Mouse (Mus musculus): ENCODE data around the gene Sec22b. TPM values are rescaled to one million over a fixed set of nuclear protein-coding genes. Genes with fewer than 3 reads are reported as not detected.
A peak's percentile ranks its signal among the peaks of the same experiment; 100 is the strongest.

The Sec22b gene
- polyA plus RNA-seq, 1 experiment from 2014 or later = 97.5 TPM

DNA sequence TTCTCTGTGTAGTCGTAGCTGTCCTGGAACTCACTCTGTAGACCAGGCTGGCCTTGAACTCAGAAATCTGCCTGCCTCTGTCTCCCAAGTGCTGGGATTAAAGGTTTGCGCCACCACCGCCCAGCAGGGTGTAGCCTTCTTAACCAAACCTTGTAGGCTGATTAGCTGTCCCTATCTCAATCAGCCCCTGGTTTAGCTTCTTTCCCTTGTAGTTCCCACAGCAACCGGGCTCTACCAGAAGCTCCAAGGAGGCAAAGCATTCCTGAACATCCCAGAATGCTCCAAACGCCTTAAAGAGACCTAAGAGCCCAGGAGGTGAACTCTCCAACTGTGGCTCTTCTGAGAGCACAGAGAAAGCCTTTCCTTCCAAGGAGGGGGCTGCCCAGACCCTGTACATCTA, 32.3 kb upstream of the Sec22b start:
- Histone ChIP-seq H3K4me1 (ENCODE audit: control insufficient read depth, insufficient read depth, low read depth, low read length) (peaks cover 8% of the 10 kb centered on the region), H3K27ac (ENCODE audit: low read depth, low read length) (no peak overlapping the region), H3K36me3 (ENCODE audit: control insufficient read depth, insufficient read depth, low read length) (no peaks in the 10 kb centered on the region), H3K4me3 (ENCODE audit: low read length) (no peak overlapping the region), H3K9ac (ENCODE audit: low read depth, low read length) (no peak overlapping the region), H3K4me2 (ENCODE audit: low read length) (peak overlapping the region; percentile 98; the same call in 1 of the 2 replicates), H3K27me3 (replicated peaks; ENCODE audit: control insufficient read depth, insufficient read depth, low read length) (no peaks in the 10 kb centered on the region), H3K9me3 (ENCODE audit: control insufficient read depth, low read length) (no peaks in the 10 kb centered on the region)
- no peak for ATAC-seq
- WGBS = 53% methylated on average over 5 of the region's 5 CpGs

GRCm38 (mm10) chr3:97869730-97870129, 31.3 kb upstream of the Sec22b start:
- H3K4me3 ChIP-seq (ENCODE audit: low read length) = no peak overlapping the region
- H3K36me3 ChIP-seq (ENCODE audit: control insufficient read depth, insufficient read depth, low read length) = no peaks in the 10 kb centered on the region
- no peak for ATAC-seq
- no peak overlapping the region for H3K27ac ChIP-seq (ENCODE audit: low read depth, low read length)
- H3K9ac ChIP-seq (ENCODE audit: low read depth, low read length) = no peak overlapping the region
- 78% methylated on average over 4 of the region's 4 CpGs for WGBS
- no peaks in the 10 kb centered on the region for H3K9me3 ChIP-seq (ENCODE audit: control insufficient read depth, low read length)
- H3K27me3 ChIP-seq (replicated peaks; ENCODE audit: control insufficient read depth, insufficient read depth, low read length) = no peaks in the 10 kb centered on the region
- H3K4me1 ChIP-seq (ENCODE audit: control insufficient read depth, insufficient read depth, low read depth, low read length) = peaks cover 8% of the 10 kb centered on the region
- H3K4me2 ChIP-seq (ENCODE audit: low read length) = no peak overlapping the region

DNA sequence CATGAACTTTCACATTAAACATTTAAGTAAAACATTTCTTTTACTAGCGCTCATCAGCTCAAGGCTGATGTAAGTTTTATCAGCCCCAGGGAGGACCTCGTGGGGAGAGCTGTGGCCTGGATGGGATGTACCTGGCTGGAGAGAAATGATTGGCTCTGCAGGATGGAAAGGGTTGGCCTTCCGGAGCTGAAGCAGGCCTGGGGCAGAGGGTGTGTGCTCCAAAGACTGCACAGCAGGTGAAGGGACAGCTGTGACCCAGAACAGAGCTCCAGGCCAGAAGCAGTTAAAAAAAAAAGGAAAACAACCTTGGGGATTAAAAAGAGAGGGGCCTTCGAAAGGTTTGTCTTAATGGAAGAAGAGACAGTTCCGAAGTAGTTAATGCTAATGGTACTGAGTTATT, 26.2 kb upstream of the Sec22b start:
- Histone ChIP-seq H3K4me1 (ENCODE audit: control insufficient read depth, insufficient read depth, low read depth, low read length) (no peaks in the 10 kb centered on the region), H3K27me3 (replicated peaks; ENCODE audit: control insufficient read depth, insufficient read depth, low read length) (no peaks in the 10 kb centered on the region), H3K36me3 (ENCODE audit: control insufficient read depth, insufficient read depth, low read length) (no peaks in the 10 kb centered on the region), H3K4me2 (ENCODE audit: low read length) (no peak overlapping the region), H3K9me3 (ENCODE audit: control insufficient read depth, low read length) (no peaks in the 10 kb centered on the region), H3K9ac (ENCODE audit: low read depth, low read length) (no peak overlapping the region), H3K27ac (ENCODE audit: low read depth, low read length) (no peak overlapping the region), H3K4me3 (ENCODE audit: low read length) (no peak overlapping the region)
- WGBS = 31% methylated on average over 5 of the region's 5 CpGs
- no peak for ATAC-seq

DNA sequence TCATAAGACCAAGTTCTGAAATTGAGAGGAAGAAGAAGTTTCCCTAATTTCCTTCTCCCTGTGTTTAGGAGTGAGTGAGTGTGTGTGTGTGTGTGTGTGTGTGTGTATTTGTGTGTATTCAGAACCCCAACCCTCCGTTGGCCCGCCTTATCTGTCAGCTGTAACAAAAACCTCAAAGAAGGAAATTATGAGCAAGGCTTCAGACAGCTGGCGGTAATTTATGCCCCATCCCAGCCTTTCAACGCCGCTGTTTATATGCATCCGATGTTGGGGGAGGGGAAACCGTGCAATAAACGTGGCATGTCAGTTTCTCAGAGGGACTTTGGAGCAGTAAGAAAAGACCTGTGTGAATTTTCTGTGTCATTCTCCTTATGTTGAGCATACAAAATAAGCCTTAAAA, 24.7 kb upstream of the Sec22b start:
- no peak for ATAC-seq
- no peaks in the 10 kb centered on the region for H3K9me3 ChIP-seq (ENCODE audit: control insufficient read depth, low read length)
- H3K4me3 ChIP-seq (ENCODE audit: low read length) = no peak overlapping the region
- H3K4me1 ChIP-seq (ENCODE audit: control insufficient read depth, insufficient read depth, low read depth, low read length) = no peaks in the 10 kb centered on the region
- no peak overlapping the region for H3K4me2 ChIP-seq (ENCODE audit: low read length)
- no peak overlapping the region for H3K9ac ChIP-seq (ENCODE audit: low read depth, low read length)
- no peak overlapping the region for H3K27ac ChIP-seq (ENCODE audit: low read depth, low read length)
- 21% methylated on average over 8 of the region's 8 CpGs for WGBS
- no peaks in the 10 kb centered on the region for H3K27me3 ChIP-seq (replicated peaks; ENCODE audit: control insufficient read depth, insufficient read depth, low read length)
- H3K36me3 ChIP-seq (ENCODE audit: control insufficient read depth, insufficient read depth, low read length) = no peaks in the 10 kb centered on the region

GRCm38 (mm10) chr3:97879222-97879621, 21.8 kb upstream of the Sec22b start:
- H3K27me3 ChIP-seq (replicated peaks; ENCODE audit: control insufficient read depth, insufficient read depth, low read length) = no peaks in the 10 kb centered on the region
- H3K4me2 ChIP-seq (ENCODE audit: low read length) = no peak overlapping the region
- no peaks in the 10 kb centered on the region for H3K9me3 ChIP-seq (ENCODE audit: control insufficient read depth, low read length)
- ATAC-seq = no peak
- H3K4me1 ChIP-seq (ENCODE audit: control insufficient read depth, insufficient read depth, low read depth, low read length) = no peaks in the 10 kb centered on the region
- no peak overlapping the region for H3K4me3 ChIP-seq (ENCODE audit: low read length)
- WGBS = 17% methylated on average over 5 of the region's 5 CpGs
- no peaks in the 10 kb centered on the region for H3K36me3 ChIP-seq (ENCODE audit: control insufficient read depth, insufficient read depth, low read length)
- no peak overlapping the region for H3K9ac ChIP-seq (ENCODE audit: low read depth, low read length)
- no peak overlapping the region for H3K27ac ChIP-seq (ENCODE audit: low read depth, low read length)

DNA sequence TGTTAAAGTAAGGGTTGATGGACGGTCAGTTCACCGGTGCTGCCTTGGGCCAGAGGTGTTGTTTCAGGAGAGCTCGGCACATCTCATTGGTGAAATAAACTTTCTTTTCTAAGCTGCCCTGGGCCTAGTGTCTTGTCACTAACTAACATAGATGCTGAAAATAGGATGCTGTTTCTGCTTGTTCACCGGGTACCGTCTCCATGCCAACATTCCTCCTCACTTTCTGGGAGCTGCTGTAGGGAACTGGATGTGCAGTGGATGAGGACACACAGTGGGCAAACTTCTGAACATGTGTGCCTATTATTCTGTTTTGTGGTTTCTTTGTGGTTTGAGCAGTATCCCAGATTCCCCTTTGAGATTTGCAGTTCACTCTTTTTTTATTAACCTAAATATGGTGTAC, 19.4 kb upstream of the Sec22b start:
- no peak for ATAC-seq
- Histone ChIP-seq H3K36me3 (ENCODE audit: control insufficient read depth, insufficient read depth, low read length) (no peaks in the 10 kb centered on the region), H3K9me3 (ENCODE audit: control insufficient read depth, low read length) (no peaks in the 10 kb centered on the region), H3K4me2 (ENCODE audit: low read length) (no peak overlapping the region), H3K27me3 (replicated peaks; ENCODE audit: control insufficient read depth, insufficient read depth, low read length) (no peaks in the 10 kb centered on the region), H3K27ac (ENCODE audit: low read depth, low read length) (no peak overlapping the region), H3K4me3 (ENCODE audit: low read length) (no peak overlapping the region), H3K4me1 (ENCODE audit: control insufficient read depth, insufficient read depth, low read depth, low read length) (no peaks in the 10 kb centered on the region), H3K9ac (ENCODE audit: low read depth, low read length) (no peak overlapping the region)
- over 99% methylated on average over 5 of the region's 5 CpGs for WGBS

DNA sequence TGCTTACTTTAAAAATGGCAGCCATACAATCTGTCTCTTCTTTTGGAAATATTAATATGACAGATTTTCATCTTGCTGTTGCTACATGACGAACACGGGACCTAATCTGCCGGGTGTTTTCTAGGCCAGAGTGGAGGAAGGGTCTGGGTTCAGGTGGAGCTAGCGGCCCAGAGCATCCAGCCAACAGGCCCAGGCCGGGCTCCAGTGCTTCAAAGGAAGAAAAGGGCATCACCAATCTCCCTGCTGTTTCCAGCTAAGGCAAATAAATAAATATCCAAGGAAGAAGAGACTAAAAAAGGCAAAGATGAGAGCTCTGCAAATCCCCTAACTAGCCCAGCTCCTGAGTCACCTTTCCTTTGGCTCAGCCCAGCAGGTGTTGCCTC, 13.2 kb upstream of the Sec22b start:
- peak overlapping the region; percentile 67 for H3K4me2 ChIP-seq (ENCODE audit: low read length)
- peak overlapping the region; percentile 71 for H3K4me3 ChIP-seq (ENCODE audit: low read length)
- H3K9ac ChIP-seq (ENCODE audit: low read depth, low read length) = peak overlapping the region; percentile 90
- no peaks in the 10 kb centered on the region for H3K36me3 ChIP-seq (ENCODE audit: control insufficient read depth, insufficient read depth, low read length)
- H3K9me3 ChIP-seq (ENCODE audit: control insufficient read depth, low read length) = no peaks in the 10 kb centered on the region
- peak overlapping the region; percentile 94 for H3K27ac ChIP-seq (ENCODE audit: low read depth, low read length)
- H3K27me3 ChIP-seq (replicated peaks; ENCODE audit: control insufficient read depth, insufficient read depth, low read length) = no peaks in the 10 kb centered on the region; the same call in 1 of the 2 replicates
- WGBS = 33% methylated on average over 5 of the region's 5 CpGs
- no peaks in the 10 kb centered on the region; the same call in 1 of the 2 replicates for H3K4me1 ChIP-seq (ENCODE audit: control insufficient read depth, insufficient read depth, low read depth, low read length)
- ATAC-seq = peak; percentile 45

GRCm38 (mm10) chr3:97888168-97888901, 12.7 kb upstream of the Sec22b start, which contains the start of gene Pde4dip:
Gene Pde4dip, minus strand, starts transcription at chr3:97888707.
- Histone ChIP-seq H3K27ac (ENCODE audit: low read depth, low read length) (peak within 1 kb of the TSS; percentile 94), H3K4me1 (ENCODE audit: control insufficient read depth, insufficient read depth, low read depth, low read length) (no peaks in the 10 kb centered on the region; the same call in 1 of the 2 replicates), H3K36me3 (ENCODE audit: control insufficient read depth, insufficient read depth, low read length) (no peaks in the 10 kb centered on the region), H3K9me3 (ENCODE audit: control insufficient read depth, low read length) (no peaks in the 10 kb centered on the region), H3K9ac (ENCODE audit: low read depth, low read length) (peak within 1 kb of the TSS; percentile 90), H3K27me3 (replicated peaks; ENCODE audit: control insufficient read depth, insufficient read depth, low read length) (no peaks in the 10 kb centered on the region; the same call in 1 of the 2 replicates), H3K4me2 (ENCODE audit: low read length) (peak within 1 kb of the TSS; percentile 67), H3K4me3 (ENCODE audit: low read length) (peak within 1 kb of the TSS; percentile 71)
- peak; percentile 88 for ATAC-seq
- under 1% methylated on average over 43 of the region's 44 CpGs for WGBS

- WGBS = 59% methylated on average over 6 of the region's 6 CpGs
- Histone ChIP-seq H3K4me1 (ENCODE audit: control insufficient read depth, insufficient read depth, low read depth, low read length) (no peaks in the 10 kb centered on the region; the same call in 1 of the 2 replicates), H3K9me3 (ENCODE audit: control insufficient read depth, low read length) (no peaks in the 10 kb centered on the region), H3K36me3 (ENCODE audit: control insufficient read depth, insufficient read depth, low read length) (no peaks in the 10 kb centered on the region), H3K27me3 (replicated peaks; ENCODE audit: control insufficient read depth, insufficient read depth, low read length) (no peaks in the 10 kb centered on the region; the same call in 1 of the 2 replicates), H3K4me2 (ENCODE audit: low read length) (no peak overlapping the region), H3K4me3 (ENCODE audit: low read length) (no peak overlapping the region), H3K9ac (ENCODE audit: low read depth, low read length) (no peak overlapping the region), H3K27ac (ENCODE audit: low read depth, low read length) (no peak overlapping the region)
- no peak for ATAC-seq
Measured at GRCm38 (mm10) chr3:97890205-97890604, 10.8 kb upstream of the Sec22b start.
